9 mouse cellular contexts compared by ENCODE assay signal in genomic region chr1:166282597-166283210, GRCm38 (mm10). TPM values are rescaled to one million over a fixed set of nuclear protein-coding genes. Genes with fewer than 3 reads are reported as not detected.
DNase-seq lines count a peak whose midpoint lies in the region.
"Had no signal": no experiment of that assay in that cellular context is flagged by ENCODE, and none has a peak within 500 bp of the region (broad histone marks: within the 10 kb centered on the region; RNA-seq: fewer than 3 reads in every experiment).

No protein-coding gene starts in this region.

- no peaks in the 10 kb centered on the region for H3K9me3 ChIP-seq in hindbrain, embryonic 10.5 days

- H3K4me1 ChIP-seq in hindbrain, embryonic 10.5 days (replicated peaks) = peaks cover 99% of the 10 kb centered on the region

- DNase-seq in heart, adult 11 months = peak; percentile 93
- DNase-seq in heart, adult 8-10 months (ENCODE audit: low spot score) = no peak
- DNase-seq in embryo, embryonic 10.5 days (ENCODE audit: low spot score) = peak; percentile 98
- DNase-seq in hindbrain, embryonic 10.5 days (ENCODE audit: low spot score) = peak; percentile 99
- peak; percentile 79 to 90 for DNase-seq in layer of hippocampus, adult 8-10 months (ENCODE audit: low spot score in 2 of 2)
- DNase-seq in lung, postnatal 4 days = peak; percentile 29 to 57
- DNase-seq in right cerebral cortex, postnatal 14 days = peak; percentile 65
- no peak for DNase-seq in spleen, postnatal 14 days (ENCODE audit: low spot score in 2 of 2)

- H3K36me3 ChIP-seq in hindbrain, embryonic 10.5 days = no peaks in the 10 kb centered on the region; the same call in 1 of the 2 replicates

- H3K27ac ChIP-seq in hindbrain, embryonic 10.5 days = peak overlapping the region; percentile 91

- H3K27me3 ChIP-seq in hindbrain, embryonic 10.5 days (ENCODE audit: insufficient read depth, poor library complexity, severe bottlenecking) = no peaks in the 10 kb centered on the region

- WGBS in hindbrain, embryonic 10.5 days = 2% methylated on average over 22 of the region's 22 CpGs

- peak overlapping the region; percentile 26 for H3K4me3 ChIP-seq in hindbrain, embryonic 10.5 days

RNA-seq across cellular contexts. Expression of gene Ildr2, which starts 28.8 kb away (rescaled TPM):
- total RNA-seq in heart, adult 8-10 months (2022) = 1 to 10 TPM; 2.7 to 3.2 (median 2.9) TPM
- 6.3 and 8.1 TPM in 2 replicates for polyA plus RNA-seq in hindbrain, embryonic 10.5 days (2016; fragmentation: Nextera tagmentation; extraction: Ambion mirVana)
- total RNA-seq in layer of hippocampus, adult 8-10 months (2022) = 10 to 100 TPM; 72.0 to 77.5 (median 74.7) TPM

RNA-seq across cellular contexts. Expression of gene Mael, which starts 44.2 kb away (rescaled TPM):
- total RNA-seq in heart, adult 8-10 months (2022) = not detected
- polyA plus RNA-seq in hindbrain, embryonic 10.5 days (2016; fragmentation: Nextera tagmentation; extraction: Ambion mirVana) = 0.09 TPM in 1 of 2 replicates, not detected in the other
- total RNA-seq in layer of hippocampus, adult 8-10 months (2022) = under 1 TPM in 1 of 4 experiments, not detected in 3; 0.41 TPM
- polyA plus RNA-seq: small intestine, adult 2 months had no signal

Comparison
In these comparisons a context has a peak if more than half of its experiments do, and no peak if none do; other contexts are left out.
1. DNase-seq: peak in heart, adult 11 months (single experiment), embryo, embryonic 10.5 days (single experiment), hindbrain, embryonic 10.5 days (single experiment), layer of hippocampus, adult 8-10 months (2 of 2), lung, postnatal 4 days (2 of 2) and right cerebral cortex, postnatal 14 days (single experiment); none in heart, adult 8-10 months (single experiment) and spleen, postnatal 14 days (0 of 2).
2. RNA of gene Ildr2, which starts 28.8 kb away (total RNA-seq): 72.0 to 77.5 TPM in layer of hippocampus, adult 8-10 months; 2.7 to 3.2 TPM in heart, adult 8-10 months; every median in the first group is over 10 times any median in the second.